Mouse (Mus musculus): ENCODE measurements around the gene Scamp4.

GRCm38 (mm10) chr10:80568876-80569275 lies 33.8 kb upstream of the Scamp4 start:
- TF ChIP-seq CTCF (conservative IDR thresholded peaks at IDR 0.05; ENCODE audit: low read length) = no peak
- no peak for TF ChIP-seq NANOG (IDR thresholded peaks at IDR 0.05; ENCODE audit: borderline replicate concordance, low read length)

Measured in E14TG2a.4 (cell line).